Mouse (Mus musculus) heart, embryonic 11.5 days (tissue): Measurements from ENCODE around the gene Brox. TPM values are rescaled to one million over a fixed set of nuclear protein-coding genes. Genes with fewer than 3 reads are reported as not detected.
"Not testable (repeated sequence)": the region's sequence is repeated elsewhere in the genome, so short reads cannot be mapped to it uniquely, and the experiment has no call there.

Experiments used
- ATAC-seq: fragments of 200-750 bp; cut with Nextera tagmentation; replicated peaks from 2 replicates; pipeline ENCODE4 v1.8.0; 2017; ENCODE audit warnings: moderate library complexity; ENCODE audit not compliant: insufficient number of reproducible peaks, low FRiP score, low TSS enrichment
- H3K27ac ChIP-seq: fragments of 300-500 bp; sonication (generic); 2 replicates; pipeline ENCODE4 v1.5.1; 2014; ENCODE audit warnings: mild to moderate bottlenecking, low read depth, low read length
- H3K27me3 ChIP-seq: fragments of 300-500 bp; sonication (generic); 2 replicates; pipeline ENCODE4 v1.6.1; 2014; ENCODE audit warnings: mild to moderate bottlenecking, low read length, mixed read lengths; ENCODE audit not compliant: control insufficient read depth, insufficient read depth
- H3K36me3 ChIP-seq: fragments of 300-500 bp; sonication (generic); 2 replicates; pipeline ENCODE4 v1.6.1; 2014; ENCODE audit warnings: mild to moderate bottlenecking, low read length, moderate library complexity, mixed read lengths; ENCODE audit not compliant: control insufficient read depth, insufficient read depth
- H3K4me1 ChIP-seq: fragments of 300-500 bp; sonication (generic); 2 replicates; pipeline ENCODE4 v1.6.1; 2014; ENCODE audit warnings: low read length; ENCODE audit not compliant: control insufficient read depth, insufficient read depth
- H3K4me2 ChIP-seq: fragments of 300-500 bp; sonication (generic); 2 replicates; pipeline ENCODE4 v1.6.1; 2014; ENCODE audit warnings: mild to moderate bottlenecking, moderate library complexity
- H3K4me3 ChIP-seq: fragments of 300-500 bp; sonication (generic); 2 replicates; pipeline ENCODE4 v1.5.1; 2014; ENCODE audit warnings: low read depth, low read length
- H3K9ac ChIP-seq: fragments of 300-500 bp; sonication (generic); 2 replicates; pipeline ENCODE4 v1.6.1; 2014; ENCODE audit warnings: mild to moderate bottlenecking, low read depth, low read length, moderate library complexity
- H3K9me3 ChIP-seq: fragments of 300-500 bp; sonication (generic); replicated peaks from 2 replicates; pipeline ENCODE4 v1.6.1; 2016; ENCODE audit warnings: low read length; ENCODE audit not compliant: control insufficient read depth
- WGBS: fragments of 180-500 bp; shearing (Covaris S2); extraction: QIAGEN DNeasy Blood & Tissue Kit; methylation state at CpG from one replicate; pipeline ENCODE4 v1.1.7; 2014; ENCODE audit not compliant: insufficient replicate concordance; 5-methylcytosine and 5-hydroxymethylcytosine counted together
- polyA plus RNA-seq: library from polyadenylated mRNA; unstranded; fragments of >200 nt; fragmentation: Nextera tagmentation; extraction: Ambion mirVana; gene quantifications from 2 replicates; pipeline ENCODE4 v1.2.1, GENCODE M21; 2014

The Brox gene
- polyA plus RNA-seq, 1 experiment from 2014 or later, result 43.1 TPM

- Histone ChIP-seq H3K27ac (no peak overlapping the region), H3K4me1 (no peaks in the 10 kb centered on the region), H3K9me3 (0 out of 2 replicates have a peak, but pooled peaks cover 4% of the 10 kb centered on the region), H3K27me3 (no peaks in the 10 kb centered on the region), H3K9ac (no peak overlapping the region), H3K4me2 (no peak overlapping the region), H3K36me3 (peaks cover 21% of the 10 kb centered on the region), H3K4me3 (no peak overlapping the region)
- 58% methylated on average over 3 of the region's 3 CpGs for WGBS
- ATAC-seq, result no peak
Measured at GRCm38 (mm10) chr1:183320708-183321107, 23.6 kb upstream of the Brox start.

GRCm38 (mm10) chr1:183315783-183316182 lies 18.7 kb upstream of the Brox start:
- H3K4me1 ChIP-seq, result no peaks in the 10 kb centered on the region
- no peaks in the 10 kb centered on the region for H3K9me3 ChIP-seq
- ATAC-seq, result no peak
- no peak overlapping the region for H3K4me2 ChIP-seq
- H3K36me3 ChIP-seq, result peaks cover 22% of the 10 kb centered on the region
- H3K9ac ChIP-seq, result no peak overlapping the region
- no peak overlapping the region for H3K4me3 ChIP-seq
- no peak overlapping the region for H3K27ac ChIP-seq
- WGBS, result 68% methylated on average over 2 of the region's 2 CpGs
- no peaks in the 10 kb centered on the region for H3K27me3 ChIP-seq

- Histone ChIP-seq H3K27ac (no peak overlapping the region), H3K9ac (no peak overlapping the region), H3K27me3 (no peaks in the 10 kb centered on the region), H3K36me3 (peaks cover 14% of the 10 kb centered on the region), H3K4me1 (no peaks in the 10 kb centered on the region), H3K9me3 (no peaks in the 10 kb centered on the region), H3K4me2 (no peak overlapping the region), H3K4me3 (no peak overlapping the region)
- 94% methylated on average over 2 of the region's 2 CpGs for WGBS
- ATAC-seq, result no peak
Measured at GRCm38 (mm10) chr1:183312076-183312475, 15.0 kb upstream of the Brox start.

- ATAC-seq, H3K27ac ChIP-seq, H3K4me3 ChIP-seq, H3K9ac ChIP-seq, H3K4me1 ChIP-seq, H3K36me3 ChIP-seq, H3K9me3 ChIP-seq, H3K27me3 ChIP-seq, H3K4me2 ChIP-seq: not testable (repeated sequence)
- WGBS, result 79% methylated on average over 2 of the region's 2 CpGs
Measured at GRCm38 (mm10) chr1:183309601-183310000, 12.5 kb upstream of the Brox start.

GRCm38 (mm10) chr1:183308476-183308875 lies 11.4 kb upstream of the Brox start:
- WGBS, result 83% methylated on average over 1 of the region's 1 CpGs
- no peak for ATAC-seq
- no peaks in the 10 kb centered on the region for H3K36me3 ChIP-seq

GRCm38 (mm10) chr1:183307555-183307954 lies 10.5 kb upstream of the Brox start:
- no peaks in the 10 kb centered on the region for H3K9me3 ChIP-seq
- H3K4me3 ChIP-seq, result no peak overlapping the region
- no peak overlapping the region for H3K4me2 ChIP-seq
- no peaks in the 10 kb centered on the region for H3K4me1 ChIP-seq
- no peak overlapping the region for H3K27ac ChIP-seq
- no peaks in the 10 kb centered on the region for H3K36me3 ChIP-seq
- no peak overlapping the region for H3K9ac ChIP-seq
- no peaks in the 10 kb centered on the region for H3K27me3 ChIP-seq
- WGBS, result 84% methylated on average over 3 of the region's 3 CpGs
- ATAC-seq, result no peak

More at GRCm38 (mm10) chr1:183308476-183308875, 11.4 kb upstream of the Brox start:
- H3K4me3 ChIP-seq, result no peak overlapping the region
- no peaks in the 10 kb centered on the region for H3K4me1 ChIP-seq
- H3K4me2 ChIP-seq, result no peak overlapping the region
- H3K27me3 ChIP-seq, result no peaks in the 10 kb centered on the region
- no peak overlapping the region for H3K27ac ChIP-seq
- no peaks in the 10 kb centered on the region for H3K9me3 ChIP-seq
- no peak overlapping the region for H3K9ac ChIP-seq

GRCm38 (mm10) chr1:183299161-183299560 lies 2.1 kb upstream of the Brox start:
- no peaks in the 10 kb centered on the region for H3K36me3 ChIP-seq
- no peak for ATAC-seq
- no peak overlapping the region for H3K4me3 ChIP-seq
- no peaks in the 10 kb centered on the region for H3K4me1 ChIP-seq
- H3K9ac ChIP-seq, result no peak overlapping the region
- no peak overlapping the region for H3K27ac ChIP-seq
- H3K9me3 ChIP-seq, result no peaks in the 10 kb centered on the region
- H3K4me2 ChIP-seq, result no peak overlapping the region
- 83% methylated on average over 6 of the region's 6 CpGs for WGBS
- H3K27me3 ChIP-seq, result no peaks in the 10 kb centered on the region

GRCm38 (mm10) chr1:183297886-183298489 lies 919 bp upstream of the Brox start:
- Histone ChIP-seq H3K4me1 (no peaks in the 10 kb centered on the region), H3K9ac (peak overlapping the region; percentile 47), H3K9me3 (no peaks in the 10 kb centered on the region), H3K27ac (peak overlapping the region; percentile 41; the same call in 1 of the 2 replicates), H3K27me3 (no peaks in the 10 kb centered on the region), H3K4me2 (peak overlapping the region; percentile 61), H3K4me3 (peak overlapping the region; percentile 53), H3K36me3 (no peaks in the 10 kb centered on the region)
- under 1% methylated on average over 20 of the region's 20 CpGs for WGBS
- no peak for ATAC-seq

GRCm38 (mm10) chr1:183297473-183297885 lies 410 bp upstream of the Brox start:
- Histone ChIP-seq H3K4me1 (no peaks in the 10 kb centered on the region), H3K4me3 (peak overlapping the region; percentile 53), H3K27ac (peak overlapping the region; percentile 41), H3K36me3 (no peaks in the 10 kb centered on the region), H3K9ac (peak overlapping the region; percentile 47), H3K9me3 (no peaks in the 10 kb centered on the region), H3K4me2 (peak overlapping the region; percentile 61), H3K27me3 (no peaks in the 10 kb centered on the region)
- 1% methylated on average over 30 of the region's 30 CpGs for WGBS
- ATAC-seq, result peak; percentile 35; the same call in 1 of the 2 replicates
